Mouse (Mus musculus): ENCODE measurements around the gene Twf2. TPM values are rescaled to one million over a fixed set of nuclear protein-coding genes. Genes with fewer than 3 reads are reported as not detected.
A peak's percentile ranks its signal among the peaks of the same experiment; 100 is the strongest.

Gene Twf2
- polyA plus RNA-seq, 1 experiment from 2014 or later = 45.5 TPM

DNA sequence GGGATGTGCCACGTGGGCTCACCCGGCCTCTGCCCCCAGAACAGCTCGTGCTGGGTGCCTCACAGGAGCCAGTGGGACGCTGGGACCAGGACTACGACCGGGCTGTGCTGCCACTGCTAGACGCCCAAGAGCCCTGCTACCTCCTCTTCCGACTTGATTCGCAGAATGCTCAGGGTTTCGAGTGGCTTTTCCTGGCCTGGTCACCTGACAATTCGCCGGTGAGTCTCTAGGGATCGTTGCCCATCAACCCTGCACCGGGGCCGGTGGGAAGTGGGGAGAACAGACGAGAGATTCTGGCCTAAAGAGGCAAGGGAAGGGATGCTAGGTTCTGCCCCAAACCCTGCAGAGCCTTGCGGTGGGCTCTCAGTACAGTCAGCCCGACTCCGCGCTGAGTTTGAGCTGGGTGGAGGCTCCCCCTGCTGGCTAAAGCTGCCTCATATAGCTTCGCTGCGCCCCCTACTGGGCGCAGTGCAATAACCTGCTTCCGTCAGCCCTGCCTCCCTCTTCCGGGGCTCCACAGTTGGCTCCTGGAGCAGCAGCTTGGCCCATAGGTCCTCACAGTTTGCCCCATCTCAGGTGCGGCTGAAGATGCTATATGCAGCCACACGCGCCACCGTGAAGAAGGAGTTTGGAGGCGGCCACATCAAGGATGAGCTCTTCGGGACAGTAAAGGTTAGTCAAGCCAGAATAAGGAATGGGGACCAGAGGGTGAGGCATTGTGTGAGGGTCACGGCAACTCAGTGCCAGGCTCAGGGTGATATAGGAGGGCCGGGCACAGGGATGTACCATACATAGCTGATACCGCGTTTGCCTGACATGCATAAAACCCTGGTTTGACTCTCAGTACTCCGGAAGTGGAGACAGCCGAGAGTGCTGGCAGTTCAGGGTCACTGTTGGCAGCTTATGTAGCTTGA is 9.0 kb downstream of the Twf2 start:
- H3K4me1 ChIP-seq (ENCODE audit: control insufficient read depth in 2 of 2, insufficient read depth in 2 of 2, low read length in 2 of 2) = peaks cover 6 to 14% of the 10 kb centered on the region in 2 experiments; a peak in 3 of 4 replicates
- peak overlapping the region; percentile 35 to 37 for H3K4me3 ChIP-seq (ENCODE audit: control insufficient read depth in 1 of 2, insufficient read depth in 1 of 2, low read depth in 1 of 2, low read length in 2 of 2)
- no peaks in the 10 kb centered on the region for H3K27me3 ChIP-seq (ENCODE audit: control insufficient read depth, insufficient read depth, low read length)
- H3K9ac ChIP-seq (ENCODE audit: low read length) = peak overlapping the region; percentile 72
- ATAC-seq (ENCODE audit: insufficient number of reproducible peaks, insufficient read depth, low FRiP score, low read depth) = 0 out of 2 replicates have a peak, but pooled peaks have one; percentile 27
- peak overlapping the region in 1 of 2 experiments; percentile 20; a peak in 1 of 4 replicates for H3K27ac ChIP-seq (replicated peaks in 1 of 2; ENCODE audit: control insufficient read depth in 1 of 2, insufficient read depth in 1 of 2, low read depth in 2 of 2, low read length in 2 of 2)
- H3K4me2 ChIP-seq (ENCODE audit: low read length) = peak overlapping the region; percentile 69
- no peaks in the 10 kb centered on the region for H3K9me3 ChIP-seq (ENCODE audit: control insufficient read depth, low read length)
- peaks cover 46% of the 10 kb centered on the region for H3K36me3 ChIP-seq (ENCODE audit: control insufficient read depth, insufficient read depth, low read length)
- WGBS = 20% methylated on average over 37 of the region's 37 CpGs

- H3K9ac ChIP-seq (ENCODE audit: low read length) = no peak overlapping the region
- peaks cover 6 to 11% of the 10 kb centered on the region in 2 experiments; a peak in 3 of 4 replicates for H3K4me1 ChIP-seq (ENCODE audit: control insufficient read depth in 2 of 2, insufficient read depth in 2 of 2, low read length in 2 of 2)
- no peak overlapping the region for H3K4me3 ChIP-seq (ENCODE audit: control insufficient read depth in 1 of 2, insufficient read depth in 1 of 2, low read depth in 1 of 2, low read length in 2 of 2)
- no peaks in the 10 kb centered on the region for H3K27me3 ChIP-seq (ENCODE audit: control insufficient read depth, insufficient read depth, low read length)
- H3K4me2 ChIP-seq (ENCODE audit: low read length) = peak overlapping the region; percentile 69
- H3K9me3 ChIP-seq (ENCODE audit: control insufficient read depth, low read length) = no peaks in the 10 kb centered on the region
- H3K36me3 ChIP-seq (ENCODE audit: control insufficient read depth, insufficient read depth, low read length) = peaks cover 44% of the 10 kb centered on the region
- ATAC-seq (ENCODE audit: insufficient number of reproducible peaks, insufficient read depth, low FRiP score, low read depth) = no peak
- no peak overlapping the region for H3K27ac ChIP-seq (replicated peaks in 1 of 2; ENCODE audit: control insufficient read depth in 1 of 2, insufficient read depth in 1 of 2, low read depth in 2 of 2, low read length in 2 of 2)
- 74% methylated on average over 12 of the region's 12 CpGs for WGBS
Measured at GRCm38 (mm10) chr9:106212594-106212981, 9.7 kb downstream of the Twf2 start.

- Histone ChIP-seq H3K9ac (ENCODE audit: low read length) (no peak overlapping the region), H3K4me2 (ENCODE audit: low read length) (no peak overlapping the region), H3K4me1 (ENCODE audit: control insufficient read depth in 2 of 2, insufficient read depth in 2 of 2, low read length in 2 of 2) (peaks cover 6 to 11% of the 10 kb centered on the region in 2 experiments; a peak in 3 of 4 replicates), H3K36me3 (ENCODE audit: control insufficient read depth, insufficient read depth, low read length) (peaks cover 32% of the 10 kb centered on the region), H3K27ac (replicated peaks in 1 of 2; ENCODE audit: control insufficient read depth in 1 of 2, insufficient read depth in 1 of 2, low read depth in 2 of 2, low read length in 2 of 2) (no peak overlapping the region), H3K9me3 (ENCODE audit: control insufficient read depth, low read length) (no peaks in the 10 kb centered on the region), H3K4me3 (ENCODE audit: control insufficient read depth in 1 of 2, insufficient read depth in 1 of 2, low read depth in 1 of 2, low read length in 2 of 2) (no peak overlapping the region), H3K27me3 (ENCODE audit: control insufficient read depth, insufficient read depth, low read length) (no peaks in the 10 kb centered on the region)
- no peak for ATAC-seq (ENCODE audit: insufficient number of reproducible peaks, insufficient read depth, low FRiP score, low read depth)
- 79% methylated on average over 6 of the region's 6 CpGs for WGBS
Measured at GRCm38 (mm10) chr9:106215341-106216125, 12.6 kb downstream of the Twf2 start.

DNA sequence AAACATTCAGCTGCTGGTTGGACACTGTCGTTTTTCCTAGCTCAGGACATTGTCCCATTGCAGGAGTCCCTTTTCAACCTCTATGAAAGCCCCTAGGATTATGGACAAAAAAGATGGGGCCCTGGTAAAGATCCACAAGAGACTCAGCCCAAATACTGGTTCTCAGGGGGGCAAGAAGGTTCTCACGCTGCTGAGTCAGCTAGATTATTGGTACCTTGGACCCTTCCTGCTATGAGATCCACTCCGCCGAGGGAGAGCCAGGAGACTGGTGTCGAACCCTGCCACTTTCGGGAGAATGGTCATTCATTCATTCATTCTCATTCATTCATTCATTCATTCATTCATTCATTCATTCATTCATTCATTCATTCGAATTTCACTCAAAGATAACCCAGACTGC is 14.1 kb downstream of the Twf2 start:
- H3K27me3 ChIP-seq (ENCODE audit: control insufficient read depth, insufficient read depth, low read length) = no peaks in the 10 kb centered on the region
- peaks cover 32% of the 10 kb centered on the region for H3K36me3 ChIP-seq (ENCODE audit: control insufficient read depth, insufficient read depth, low read length)
- H3K4me1 ChIP-seq (ENCODE audit: control insufficient read depth in 2 of 2, insufficient read depth in 2 of 2, low read length in 2 of 2) = peaks cover 2 to 4% of the 10 kb centered on the region in 2 experiments; a peak in 1 of 4 replicates
- H3K4me3 ChIP-seq (ENCODE audit: control insufficient read depth in 1 of 2, insufficient read depth in 1 of 2, low read depth in 1 of 2, low read length in 2 of 2) = no peak overlapping the region
- no peak for ATAC-seq (ENCODE audit: insufficient number of reproducible peaks, insufficient read depth, low FRiP score, low read depth)
- H3K9me3 ChIP-seq (ENCODE audit: control insufficient read depth, low read length) = no peaks in the 10 kb centered on the region
- WGBS = 84% methylated on average over 7 of the region's 7 CpGs
- H3K4me2 ChIP-seq (ENCODE audit: low read length) = no peak overlapping the region
- no peak overlapping the region for H3K27ac ChIP-seq (replicated peaks in 1 of 2; ENCODE audit: control insufficient read depth in 1 of 2, insufficient read depth in 1 of 2, low read depth in 2 of 2, low read length in 2 of 2)
- no peak overlapping the region for H3K9ac ChIP-seq (ENCODE audit: low read length)

DNA sequence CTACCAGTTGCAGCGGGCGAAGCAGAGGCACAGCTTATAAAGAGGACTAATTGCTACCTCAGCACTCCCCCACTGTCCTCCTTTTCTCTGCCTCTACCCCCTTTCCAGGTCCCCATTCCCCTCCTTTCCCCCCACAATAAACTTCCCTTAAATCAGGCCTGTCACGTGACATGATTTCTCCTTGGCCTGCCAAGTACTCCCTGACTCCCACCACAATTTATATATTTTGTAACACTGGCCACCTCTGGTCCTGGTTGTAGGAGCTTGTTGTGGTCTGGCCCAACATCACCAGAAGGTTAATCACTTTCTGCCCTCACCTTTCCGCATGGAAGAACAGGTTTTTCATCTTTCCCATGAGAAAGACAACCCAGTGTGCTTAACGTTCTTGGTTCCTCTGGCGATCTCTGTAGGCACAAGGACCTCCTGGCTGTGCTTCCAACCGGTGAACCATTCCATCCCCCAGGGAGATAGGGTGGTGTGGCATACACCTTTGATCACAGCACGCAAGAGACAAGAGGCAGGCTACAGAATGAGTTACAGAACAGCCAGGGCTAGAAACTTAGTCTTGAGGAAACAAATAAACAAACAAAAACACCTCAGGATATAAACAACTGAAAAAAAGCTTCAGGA is 18.1 kb downstream of the Twf2 start:
- H3K9ac ChIP-seq (ENCODE audit: low read length) = no peak overlapping the region
- no peak for ATAC-seq (ENCODE audit: insufficient number of reproducible peaks, insufficient read depth, low FRiP score, low read depth)
- no peak overlapping the region for H3K4me3 ChIP-seq (ENCODE audit: control insufficient read depth in 1 of 2, insufficient read depth in 1 of 2, low read depth in 1 of 2, low read length in 2 of 2)
- H3K27ac ChIP-seq (replicated peaks in 1 of 2; ENCODE audit: control insufficient read depth in 1 of 2, insufficient read depth in 1 of 2, low read depth in 2 of 2, low read length in 2 of 2) = no peak overlapping the region
- peaks cover 3% of the 10 kb centered on the region; the same call in 1 of the 2 replicates for H3K27me3 ChIP-seq (ENCODE audit: control insufficient read depth, insufficient read depth, low read length)
- no peaks in the 10 kb centered on the region for H3K9me3 ChIP-seq (ENCODE audit: control insufficient read depth, low read length)
- H3K4me2 ChIP-seq (ENCODE audit: low read length) = no peak overlapping the region
- 0 out of 2 replicates have a peak, but pooled peaks cover 3% of the 10 kb centered on the region for H3K36me3 ChIP-seq (ENCODE audit: control insufficient read depth, insufficient read depth, low read length)
- WGBS = 64% methylated on average over 8 of the region's 8 CpGs
- peaks cover 2 to 4% of the 10 kb centered on the region in 2 experiments; a peak in 2 of 4 replicates for H3K4me1 ChIP-seq (ENCODE audit: control insufficient read depth in 2 of 2, insufficient read depth in 2 of 2, low read length in 2 of 2)

GRCm38 (mm10) chr9:106222261-106222851 is 19.4 kb downstream of the Twf2 start, which contains the start of gene Tlr9:
Gene Tlr9, plus strand, starts transcription at chr9:106222598.
- peaks cover 5 to 7% of the 10 kb centered on the region in 2 experiments; a peak in 3 of 4 replicates for H3K4me1 ChIP-seq (ENCODE audit: control insufficient read depth in 2 of 2, insufficient read depth in 2 of 2, low read length in 2 of 2)
- no peaks in the 10 kb centered on the region for H3K9me3 ChIP-seq (ENCODE audit: control insufficient read depth, low read length)
- H3K27ac ChIP-seq (replicated peaks in 1 of 2; ENCODE audit: control insufficient read depth in 1 of 2, insufficient read depth in 1 of 2, low read depth in 2 of 2, low read length in 2 of 2) = no peak within 1 kb of the TSS
- no peaks in the 10 kb centered on the region for H3K36me3 ChIP-seq (ENCODE audit: control insufficient read depth, insufficient read depth, low read length)
- H3K4me3 ChIP-seq (ENCODE audit: control insufficient read depth in 1 of 2, insufficient read depth in 1 of 2, low read depth in 1 of 2, low read length in 2 of 2) = no peak within 1 kb of the TSS
- no peak for ATAC-seq (ENCODE audit: insufficient number of reproducible peaks, insufficient read depth, low FRiP score, low read depth)
- 69% methylated on average over 4 of the region's 4 CpGs for WGBS
- H3K27me3 ChIP-seq (ENCODE audit: control insufficient read depth, insufficient read depth, low read length) = peaks cover 3% of the 10 kb centered on the region; the same call in 1 of the 2 replicates
- H3K9ac ChIP-seq (ENCODE audit: low read length) = no peak within 1 kb of the TSS
- H3K4me2 ChIP-seq (ENCODE audit: low read length) = no peak within 1 kb of the TSS

- H3K27me3 ChIP-seq (ENCODE audit: control insufficient read depth, insufficient read depth, low read length) = peaks cover 3% of the 10 kb centered on the region; the same call in 1 of the 2 replicates
- H3K4me2 ChIP-seq (ENCODE audit: low read length) = no peak overlapping the region
- H3K4me3 ChIP-seq (ENCODE audit: control insufficient read depth in 1 of 2, insufficient read depth in 1 of 2, low read depth in 1 of 2, low read length in 2 of 2) = no peak overlapping the region
- peaks cover 6 to 12% of the 10 kb centered on the region in 2 experiments; a peak in 3 of 4 replicates for H3K4me1 ChIP-seq (ENCODE audit: control insufficient read depth in 2 of 2, insufficient read depth in 2 of 2, low read length in 2 of 2)
- H3K27ac ChIP-seq (replicated peaks in 1 of 2; ENCODE audit: control insufficient read depth in 1 of 2, insufficient read depth in 1 of 2, low read depth in 2 of 2, low read length in 2 of 2) = no peak overlapping the region
- no peak for ATAC-seq (ENCODE audit: insufficient number of reproducible peaks, insufficient read depth, low FRiP score, low read depth)
- no peaks in the 10 kb centered on the region for H3K36me3 ChIP-seq (ENCODE audit: control insufficient read depth, insufficient read depth, low read length)
- H3K9ac ChIP-seq (ENCODE audit: low read length) = no peak overlapping the region
- no peaks in the 10 kb centered on the region for H3K9me3 ChIP-seq (ENCODE audit: control insufficient read depth, low read length)
- 83% methylated on average over 4 of the region's 4 CpGs for WGBS
Measured at GRCm38 (mm10) chr9:106222994-106223393, 20.1 kb downstream of the Twf2 start.

Data from heart, embryonic 14.5 days (tissue).